Mouse (Mus musculus) liver, postnatal 0 days (tissue): ENCODE data around the gene Serpina9.

Experiments used
- CTCF ChIP-seq: sonication (generic); IDR thresholded peaks from 2 replicates; pipeline ENCODE4 v1.5.1; 2016; ENCODE audit warnings: antibody characterized with exemption, low read depth
- EP300 ChIP-seq: IDR thresholded peaks from 2 replicates; pipeline ENCODE4 v1.6.1; 2016; ENCODE audit warnings: antibody characterized with exemption, low read depth, mild to moderate bottlenecking

GRCm38 (mm10) chr12:104000594-104000993 is 13.0 kb downstream of the Serpina9 start:
- no peak for TF ChIP-seq CTCF
- TF ChIP-seq EP300: no peak
